Mouse (Mus musculus) gastrocnemius, postnatal 10 days (tissue): ENCODE measurements at regions not wholly inside any gene's neighbourhood (a gene's known extent, or its start where the extent isn't known, plus 50 kb on each side); places are given as distances from the start of the nearest gene placed in this dataset.

Experiments
- DNase-seq: peaks from one replicate; pipeline ENCODE4 v3.0.0; 2021; ENCODE audit warnings: mixed read lengths

DNA sequence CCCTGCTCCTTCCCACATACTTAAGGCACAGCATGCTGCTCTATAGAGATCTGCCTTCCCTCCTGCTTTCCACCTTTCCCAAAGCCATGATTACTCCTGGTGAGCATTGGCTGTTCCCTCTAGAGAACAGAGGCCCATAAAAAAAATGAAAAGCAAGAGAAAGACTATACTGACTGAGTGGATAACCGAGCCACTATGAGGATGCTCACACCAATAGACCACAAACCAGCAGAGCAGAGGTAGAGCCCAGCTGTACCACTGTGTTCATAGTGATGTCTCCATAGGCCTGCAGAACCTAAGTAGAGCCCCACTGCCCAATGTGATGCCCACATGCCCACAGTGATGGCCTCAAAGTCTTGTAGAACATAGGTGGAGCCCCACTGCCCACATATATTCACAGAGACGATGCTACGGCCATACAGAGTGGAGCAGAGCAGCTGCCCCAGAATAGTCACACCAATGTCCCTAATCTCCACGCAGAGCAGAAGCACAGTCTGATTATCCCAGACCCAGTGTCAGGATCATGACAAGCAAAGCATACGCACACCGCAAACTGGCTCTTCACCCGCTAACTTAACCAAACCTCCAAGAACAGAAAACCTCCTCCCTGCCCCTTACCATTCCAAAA lies 174.8 kb upstream of the Nr4a3 start:
- no peak for DNase-seq

DNA sequence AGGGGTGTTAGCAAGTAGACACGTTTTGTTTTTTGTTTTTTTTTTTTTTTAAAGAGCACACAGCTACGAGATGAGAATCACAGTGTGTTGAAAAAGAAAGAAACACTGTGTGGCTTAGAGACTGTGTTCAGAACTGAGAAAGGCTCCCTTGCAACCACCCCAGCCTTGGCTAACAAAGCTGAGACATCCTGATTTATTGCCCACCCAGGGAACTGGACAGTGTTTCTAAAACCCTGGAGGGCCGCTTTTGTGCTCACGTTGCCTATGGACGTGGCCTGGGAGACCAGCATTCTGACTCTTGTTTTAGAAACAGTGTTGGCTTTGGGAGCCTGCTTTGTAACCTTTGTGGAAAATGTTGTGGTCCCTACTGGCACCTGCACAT lies 174.3 kb upstream of the Nr4a3 start:
- no peak for DNase-seq

DNA sequence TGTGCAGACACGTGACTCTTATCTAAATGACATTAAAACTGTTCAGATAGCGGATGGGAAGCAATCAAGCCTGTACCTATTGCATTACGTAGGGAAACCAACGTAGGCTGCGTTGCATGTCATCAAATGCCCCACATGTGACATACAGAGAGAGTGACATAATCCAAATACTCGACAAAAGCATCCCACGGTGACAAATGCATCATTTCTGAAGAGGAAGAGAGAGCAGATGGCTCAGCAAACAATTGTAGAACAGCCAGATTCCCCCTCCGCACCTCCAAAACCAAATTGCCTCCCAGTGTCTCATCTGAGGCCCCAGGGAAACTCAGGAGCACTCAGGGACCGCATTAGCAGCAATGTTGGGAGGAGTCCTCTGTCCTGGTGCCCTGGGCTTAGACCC lies 163.4 kb upstream of the Nr4a3 start:
- no peak for DNase-seq

DNA sequence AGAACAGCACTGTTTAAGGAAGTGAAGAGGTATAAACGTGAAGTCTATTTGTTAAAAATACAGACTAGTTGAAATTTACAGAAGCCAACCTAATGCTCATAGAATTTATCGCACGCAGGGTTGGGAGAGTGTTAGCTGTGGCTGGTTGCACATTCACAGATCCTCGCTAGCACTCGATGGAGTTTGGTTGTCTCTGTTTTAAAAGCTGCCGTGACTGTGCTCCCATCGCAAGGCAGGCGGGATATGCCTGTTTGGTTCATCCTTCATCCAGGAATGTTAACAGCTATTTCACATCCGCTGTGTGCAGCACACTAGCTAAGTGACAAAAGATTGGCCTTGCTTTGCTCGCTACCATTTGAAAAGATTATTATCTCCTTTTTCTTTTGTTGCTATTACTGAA lies 162.9 kb upstream of the Nr4a3 start:
- no peak for DNase-seq

- no peak for DNase-seq
Measured at GRCm38 (mm10) chr4:47899579-47899978, 145.4 kb upstream of the Nr4a3 start.

DNA sequence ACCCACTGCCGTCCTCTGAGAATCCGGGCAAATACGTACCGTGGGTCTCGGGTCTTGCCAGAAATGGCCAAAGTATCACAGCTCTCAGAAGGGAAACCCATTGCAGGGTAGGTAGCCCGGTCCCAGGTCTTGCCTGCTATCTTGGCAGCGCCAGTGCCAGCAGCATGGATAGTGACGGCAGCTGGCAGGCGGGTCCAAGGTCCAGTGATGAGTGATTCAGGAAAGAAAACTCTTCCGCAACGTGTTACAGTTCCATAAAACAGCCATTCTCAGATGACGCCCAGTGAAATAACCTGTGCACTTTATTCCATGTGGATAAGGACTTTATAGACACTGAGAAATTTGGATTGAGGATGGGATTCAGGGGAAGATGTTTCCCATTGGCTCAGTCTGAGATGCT lies 142.2 kb upstream of the Nr4a3 start:
- DNase-seq = no peak

DNA sequence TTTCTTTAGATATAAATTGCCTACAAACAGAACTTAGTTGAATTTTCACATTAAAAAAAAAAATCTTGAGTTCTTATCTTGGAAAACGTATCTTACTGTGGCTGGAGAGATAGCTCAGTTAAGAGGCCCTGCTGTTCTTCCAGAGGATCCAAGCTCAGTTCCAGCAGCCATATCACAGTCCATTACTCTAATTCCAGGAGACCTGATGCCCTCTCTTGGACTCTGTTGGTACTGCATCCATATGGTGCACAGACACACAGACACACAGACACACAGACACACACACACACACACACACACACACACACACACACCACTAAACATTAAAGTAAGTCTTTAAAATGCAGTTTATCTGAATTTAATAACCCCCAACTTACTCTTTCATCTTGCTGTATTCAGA lies 132.7 kb upstream of the Nr4a3 start:
- no peak for DNase-seq

DNA sequence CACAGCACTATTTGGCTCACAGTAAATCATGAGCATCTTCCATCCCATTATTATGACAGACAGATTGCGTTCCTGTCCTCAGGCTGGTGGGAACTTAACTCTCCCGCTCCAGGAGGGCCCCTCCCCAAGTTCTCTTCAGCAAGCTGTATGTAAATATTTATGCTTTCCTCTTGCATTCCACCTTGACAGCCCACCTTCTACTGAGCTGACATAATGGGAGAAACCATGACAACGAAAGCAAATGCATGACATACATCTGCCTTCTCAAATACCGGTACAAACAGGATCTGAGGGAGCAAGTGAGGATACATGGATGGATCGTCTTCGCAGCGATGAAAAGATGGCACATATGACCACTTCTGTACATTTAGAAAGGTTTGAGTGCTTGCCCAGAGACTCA lies 125.4 kb upstream of the Nr4a3 start:
- DNase-seq = no peak

- no peak for DNase-seq
Measured at GRCm38 (mm10) chr4:47931464-47931863, 113.5 kb upstream of the Nr4a3 start.

GRCm38 (mm10) chr4:47933526-47933925 lies 111.4 kb upstream of the Nr4a3 start:
- no peak for DNase-seq

- no peak for DNase-seq
Measured at GRCm38 (mm10) chr4:47935547-47935946, 109.4 kb upstream of the Nr4a3 start.

DNA sequence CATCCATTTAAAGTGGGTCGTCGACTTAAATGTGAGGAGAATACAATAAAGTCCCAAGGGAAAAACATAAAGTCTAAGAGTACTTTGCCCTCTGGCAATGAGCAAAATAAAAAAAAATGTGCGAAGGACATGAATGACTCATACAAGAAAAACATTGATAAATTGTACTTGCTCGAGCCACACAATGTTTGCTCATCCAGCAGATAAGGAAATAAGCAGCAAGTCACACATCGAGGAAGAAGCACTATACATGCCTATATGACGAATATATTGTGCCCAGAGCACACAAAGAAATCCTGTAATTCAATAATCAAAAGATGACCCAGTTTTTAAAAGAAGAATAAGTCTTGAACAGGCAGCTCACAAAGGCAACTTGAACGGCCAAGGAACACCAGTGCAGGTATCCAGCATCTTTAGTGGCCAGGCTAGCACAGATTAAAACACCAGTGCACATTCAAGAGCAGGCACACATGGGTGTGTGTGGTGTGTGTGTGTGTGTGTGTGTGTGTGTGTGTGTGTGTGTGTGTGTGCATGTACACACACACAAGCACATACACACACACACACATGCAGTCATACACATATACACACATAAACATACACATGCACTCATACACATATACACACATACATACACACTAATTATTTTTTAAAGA lies 108.4 kb upstream of the Nr4a3 start:
- no peak for DNase-seq

DNA sequence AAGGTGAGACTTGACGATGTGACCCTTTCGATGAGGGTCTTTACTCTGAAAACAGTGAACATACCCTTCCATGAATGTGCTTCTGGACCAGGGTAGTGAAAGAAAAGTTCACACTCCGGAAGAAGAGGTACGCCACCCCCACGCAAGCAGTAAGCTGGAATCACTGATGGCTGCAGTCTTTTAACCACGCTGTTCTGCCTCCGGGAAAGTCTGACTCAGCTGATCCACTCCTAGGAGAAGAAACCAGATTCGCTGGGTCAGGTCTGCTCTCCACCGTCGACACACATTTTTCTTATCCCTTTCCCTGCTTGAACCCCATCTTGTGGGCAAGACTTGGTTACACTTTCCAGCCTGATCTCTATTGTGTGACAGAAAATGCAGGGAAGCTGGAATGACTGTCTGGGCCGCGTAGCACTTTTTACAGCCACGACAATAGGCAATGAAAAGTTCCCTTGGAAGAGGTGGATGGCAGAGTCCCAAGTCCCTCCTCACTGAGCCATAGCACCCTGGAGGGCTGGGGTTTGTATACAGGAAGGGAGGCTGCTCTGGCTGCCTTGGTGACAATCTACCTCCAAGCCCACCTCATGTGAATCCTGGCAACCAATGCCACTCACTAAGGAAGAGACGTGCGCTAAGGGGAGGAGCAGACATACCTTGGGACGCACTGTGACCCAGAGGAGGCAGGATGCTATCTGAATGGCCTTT lies 96.9 kb upstream of the Nr4a3 start:
- DNase-seq = peak; percentile 31

DNA sequence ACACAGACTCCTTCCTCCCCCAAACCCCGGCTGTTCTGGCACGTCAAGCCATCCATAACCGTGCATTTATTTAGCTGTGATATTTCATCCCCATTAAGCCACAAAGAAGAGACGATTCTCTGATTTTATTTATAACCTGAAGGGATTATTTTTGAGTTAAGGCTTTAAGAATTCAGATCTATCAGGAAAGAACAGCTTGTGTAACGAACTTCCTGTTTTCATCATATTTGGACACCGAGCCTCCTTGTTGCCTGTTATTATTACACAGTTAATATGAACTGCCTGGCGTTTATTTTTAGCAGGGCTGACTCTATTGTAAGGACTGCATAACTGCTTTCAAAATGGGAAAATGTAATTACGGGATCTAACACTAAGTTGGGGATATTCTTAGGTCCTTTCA lies 96.2 kb upstream of the Nr4a3 start:
- no peak for DNase-seq

DNA sequence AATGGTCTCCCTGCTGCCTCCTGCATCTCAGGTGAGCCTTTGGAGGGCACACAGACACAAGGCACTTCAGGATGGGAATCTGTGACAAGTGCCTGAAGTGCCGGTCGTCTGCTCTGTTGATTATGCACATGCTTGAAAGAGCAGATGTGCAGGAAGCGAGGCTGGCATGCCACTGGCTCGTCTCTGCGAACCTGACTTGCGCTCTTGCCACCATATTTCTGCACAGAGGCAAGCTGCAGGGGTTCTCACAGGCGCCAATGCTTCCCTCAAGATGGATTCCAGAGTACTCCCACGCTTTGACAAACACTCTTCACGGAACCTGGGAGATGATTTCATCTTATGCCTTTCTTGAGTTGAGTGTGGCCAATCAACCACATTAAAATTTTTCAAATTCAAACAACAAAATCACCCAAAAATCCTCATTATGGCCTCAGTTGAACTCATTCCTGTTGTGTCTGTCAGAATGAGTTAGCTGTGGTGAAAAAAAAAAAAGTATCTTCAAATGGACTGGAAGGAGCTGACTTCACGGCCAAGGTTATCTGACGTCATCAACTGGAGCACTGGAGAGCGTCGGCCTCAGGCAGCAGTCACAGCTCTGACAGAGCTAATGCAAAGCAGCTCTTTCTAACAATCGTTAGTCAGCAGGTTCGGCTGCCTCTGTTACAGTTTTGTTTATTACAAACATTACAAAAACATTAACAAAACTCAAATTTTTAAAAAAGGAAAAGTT lies 90.2 kb upstream of the Nr4a3 start:
- DNase-seq = no peak

GRCm38 (mm10) chr4:47964630-47965029 lies 80.3 kb upstream of the Nr4a3 start:
- no peak for DNase-seq

- DNase-seq = no peak
Measured at GRCm38 (mm10) chr4:47971861-47972260, 73.1 kb upstream of the Nr4a3 start.

DNA sequence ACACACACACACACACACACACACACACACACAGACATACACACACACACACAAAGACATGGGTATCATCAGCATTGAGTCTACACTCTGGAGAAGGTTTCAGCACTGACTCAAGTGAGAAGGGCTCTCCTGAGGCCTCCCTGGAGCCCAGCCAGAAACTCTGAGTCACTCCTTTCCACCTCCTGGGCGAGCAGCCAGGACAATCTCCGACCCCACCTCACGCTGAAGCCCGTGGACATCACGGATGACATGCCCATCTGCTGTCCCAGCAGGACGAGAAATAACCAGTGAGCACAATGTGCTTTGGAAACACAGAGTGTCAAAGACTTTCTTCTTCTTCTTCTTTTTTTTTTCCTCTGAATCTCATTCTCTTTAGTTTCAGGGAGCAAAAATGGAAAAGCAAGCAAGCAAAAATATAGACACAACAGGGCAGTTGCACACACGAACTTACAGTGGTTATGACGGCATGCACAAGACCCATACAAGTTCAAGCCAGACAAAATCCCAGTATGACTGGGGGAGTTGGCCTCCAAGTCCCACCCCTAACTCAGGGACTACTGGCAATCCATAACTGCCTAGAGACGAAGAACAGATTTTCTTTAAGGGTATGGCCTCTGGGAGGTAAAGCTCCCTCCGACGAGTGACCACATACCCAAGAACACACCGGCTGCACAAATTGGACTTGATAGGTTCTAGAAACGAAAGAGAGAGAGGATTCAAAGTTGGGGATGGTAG lies 65.2 kb upstream of the Nr4a3 start:
- peak; percentile 51 for DNase-seq
